Mouse (Mus musculus) inflammation-experienced regulatory T-cells (primary cell): ENCODE data around the gene Borcs5. TPM values are rescaled to one million over a fixed set of nuclear protein-coding genes. Genes with fewer than 3 reads are reported as not detected.

ENCODE experiments used
- polyA plus RNA-seq, 2 experiments: library from polyadenylated mRNA; unstranded; fragments of 100-300 nt; shearing (Covaris generic); gene quantifications; one replicate each; pipeline ENCODE4 v1.2.1; 2017

The Borcs5 gene
- polyA plus RNA-seq, result 10 to 100 TPM; 26.4 to 39.2 TPM

GRCm38 (mm10) chr6:134639210-134639609, at the start of gene Borcs5:
Gene Borcs5, plus strand, starts transcription at chr6:134639510.

DNA sequence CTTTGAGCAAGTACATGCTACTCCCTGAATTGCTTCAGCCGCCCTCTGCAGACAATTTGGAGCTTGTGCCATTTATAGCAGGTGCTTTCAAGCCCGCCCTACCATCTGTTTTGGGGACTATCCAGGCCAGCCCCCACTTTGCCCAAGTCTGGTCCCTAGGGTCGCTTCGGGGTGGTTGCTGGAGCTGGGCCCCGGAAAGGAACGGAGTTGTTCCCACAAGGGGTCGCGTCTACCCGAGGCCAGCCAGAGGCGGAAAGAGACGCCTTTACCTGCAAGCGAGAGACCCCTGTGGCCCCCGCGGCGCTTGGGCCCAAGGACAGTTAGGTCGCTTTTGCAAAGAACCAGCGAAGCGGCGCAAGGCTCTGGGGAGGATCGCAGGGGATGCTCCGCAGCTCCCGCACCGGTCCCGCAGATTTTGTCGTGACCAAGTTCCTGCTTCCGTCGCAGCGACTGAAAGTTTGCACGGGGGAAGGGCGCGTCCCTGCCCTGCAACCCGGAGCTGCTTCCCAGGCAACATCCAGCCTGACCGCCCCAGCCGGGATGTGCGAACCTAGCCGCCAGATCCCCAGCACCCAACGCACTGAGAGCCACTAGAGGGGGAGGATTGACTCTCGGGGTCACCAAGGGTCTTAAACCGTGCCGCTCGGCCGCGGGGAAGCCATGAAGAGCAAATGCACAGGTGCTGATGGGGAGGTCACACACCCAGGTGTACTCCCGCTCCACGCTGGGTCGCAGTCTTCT, 7.2 kb upstream of the Borcs5 start, which contains the start of gene Mansc1:
TSS of gene Mansc1 (minus strand) at position 542 of the 741 bp plus-strand sequence.

Other genes with a start within 250 kb of the Borcs5 start
- 1 to 10 TPM in 1 of 2 experiments, not detected in 1; 3.4 TPM for gene Bcl2l14, start 243.2 kb upstream of the Borcs5 start, polyA plus RNA-seq
- 10 to 100 TPM; 21.4 to 35.0 TPM for gene Lrp6, start 72.5 kb upstream of the Borcs5 start, polyA plus RNA-seq
- gene Mansc1, start 7.0 kb upstream of the Borcs5 start, polyA plus RNA-seq, result 1 to 10 TPM; 5.2 to 7.2 TPM
- gene Dusp16, start 153.1 kb downstream of the Borcs5 start, polyA plus RNA-seq, result 1 to 10 TPM; 1.8 TPM
- 10 to 100 TPM; 25.1 to 42.2 TPM for gene Crebl2, start 190.6 kb downstream of the Borcs5 start, polyA plus RNA-seq